Mouse (Mus musculus) E14TG2a.4 (cell line): Measurements from ENCODE around the gene Nup50.

Experiments used
- H3K27me3 ChIP-seq: 2 replicates; pipeline ENCODE4 v1.6.1; 2014; ENCODE audit warnings: low read length, control low read depth; ENCODE audit not compliant: insufficient read depth
- H3K36me3 ChIP-seq: 2 replicates; pipeline ENCODE4 v1.6.1; 2014; ENCODE audit warnings: low read length, control low read depth; ENCODE audit not compliant: insufficient read depth
- H3K4me1 ChIP-seq: replicated peaks from 2 replicates; pipeline ENCODE4 v1.6.1; 2014; ENCODE audit warnings: low read depth, low read length, control low read depth
- H3K4me3 ChIP-seq: replicated peaks from 2 replicates; pipeline ENCODE4 v1.5.1; 2014; ENCODE audit warnings: mild to moderate bottlenecking, low read length
- H3K9me3 ChIP-seq: 2 replicates; pipeline ENCODE4 v1.6.1; 2014; ENCODE audit warnings: low read length, control low read depth
- CTCF ChIP-seq: conservative IDR thresholded peaks from 2 replicates; pipeline ENCODE4 v1.5.1; 2014; ENCODE audit warnings: low read length
- NANOG ChIP-seq: IDR thresholded peaks from 2 replicates; pipeline ENCODE4 v1.6.1; 2014; ENCODE audit warnings: borderline replicate concordance, low read length, mixed read lengths
- POU5F1 ChIP-seq: IDR thresholded peaks from 2 replicates; pipeline ENCODE4 v1.6.1; 2014; ENCODE audit warnings: low read length, borderline replicate concordance

The Nup50 gene

DNA sequence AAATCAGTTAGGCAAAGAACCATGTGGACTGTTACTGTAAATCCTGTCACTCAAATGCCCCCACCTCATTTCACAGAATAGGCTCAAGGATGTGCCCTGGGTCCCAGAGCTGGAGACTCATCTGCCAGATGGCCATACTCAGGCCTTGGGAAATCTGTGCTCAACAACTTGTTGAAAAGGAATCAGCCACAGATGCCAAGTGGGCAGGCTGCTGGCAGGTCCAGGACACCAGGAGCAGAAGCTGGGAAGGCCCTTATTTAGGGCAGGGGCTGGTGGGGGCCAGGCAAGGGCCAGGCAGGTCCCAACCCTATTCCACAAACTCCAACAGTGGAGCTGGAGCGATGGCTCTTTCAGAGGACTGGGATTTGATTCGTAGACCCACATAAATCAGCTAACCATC lies 39.3 kb downstream of the Nup50 start:
- Histone ChIP-seq H3K4me3 (no peak overlapping the region), H3K9me3 (no peaks in the 10 kb centered on the region), H3K36me3 (peaks cover 15% of the 10 kb centered on the region), H3K27me3 (no peaks in the 10 kb centered on the region), H3K4me1 (peaks cover 5% of the 10 kb centered on the region)
- TF ChIP-seq CTCF (no peak), NANOG (no peak), POU5F1 (no peak)

DNA sequence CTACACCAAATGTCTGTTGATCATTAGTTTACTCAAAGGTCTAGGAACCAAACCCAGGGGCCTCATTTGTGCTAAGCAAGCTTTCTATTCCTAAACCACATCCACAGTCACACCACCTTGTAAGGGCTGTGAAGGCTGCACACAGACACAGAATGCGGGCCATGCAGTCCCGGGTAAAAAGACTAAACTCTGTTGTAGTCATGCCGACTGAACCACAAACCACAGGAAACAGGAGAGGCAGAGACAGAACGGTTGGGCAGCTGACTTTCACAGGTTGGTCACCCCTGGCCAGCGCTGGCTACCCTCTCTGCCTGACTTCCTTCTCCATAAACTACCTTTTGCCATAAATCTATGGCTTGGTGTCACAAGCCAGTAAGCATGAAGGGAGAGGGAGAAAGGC lies 41.6 kb downstream of the Nup50 start:
- Histone ChIP-seq H3K4me3 (no peak overlapping the region), H3K9me3 (no peaks in the 10 kb centered on the region), H3K4me1 (peaks cover 5% of the 10 kb centered on the region), H3K36me3 (no peaks in the 10 kb centered on the region), H3K27me3 (no peaks in the 10 kb centered on the region)
- TF ChIP-seq NANOG (no peak), POU5F1 (no peak), CTCF (no peak)

DNA sequence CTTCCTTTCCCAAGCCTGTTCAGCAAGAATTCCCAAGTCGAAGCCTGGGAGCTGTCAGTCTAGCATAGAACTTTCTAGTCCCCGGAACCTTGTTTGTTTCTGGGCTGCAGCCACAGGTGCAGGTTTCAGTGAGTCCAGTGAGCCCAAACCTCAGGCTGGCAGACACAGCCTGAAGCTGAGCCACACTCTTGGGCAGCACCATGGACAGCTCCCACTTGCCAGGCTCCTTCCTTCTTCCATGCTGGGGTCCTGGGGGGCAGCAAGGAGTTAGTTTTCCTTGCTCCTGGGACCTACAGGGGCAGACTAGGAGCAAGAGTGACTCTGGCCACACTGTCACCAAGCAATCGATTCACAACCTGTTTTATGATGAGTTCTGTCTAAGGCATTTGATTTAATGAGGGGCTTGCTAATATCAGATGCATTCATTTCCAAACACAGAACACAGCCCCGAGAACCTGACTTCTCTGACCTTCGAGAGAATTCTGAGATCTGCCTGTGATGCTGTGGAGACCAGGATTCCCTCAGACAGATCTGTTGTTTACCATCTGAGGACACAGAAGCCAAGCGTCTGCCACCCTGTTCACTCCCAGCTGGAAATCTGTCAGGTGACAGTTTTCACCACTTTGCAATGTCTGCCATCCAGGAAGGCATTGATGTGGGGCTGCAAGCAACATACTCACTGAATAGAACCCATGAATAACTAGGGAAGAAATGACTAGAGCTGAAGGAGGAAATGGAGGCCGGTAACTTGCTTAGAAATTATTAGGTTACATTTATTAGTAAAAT lies 42.6 kb downstream of the Nup50 start:
- Histone ChIP-seq H3K36me3 (no peaks in the 10 kb centered on the region), H3K27me3 (no peaks in the 10 kb centered on the region), H3K4me1 (peaks cover under 1% of the 10 kb centered on the region), H3K9me3 (no peaks in the 10 kb centered on the region), H3K4me3 (no peak overlapping the region)
- TF ChIP-seq NANOG (no peak), POU5F1 (no peak), CTCF (no peak)

DNA sequence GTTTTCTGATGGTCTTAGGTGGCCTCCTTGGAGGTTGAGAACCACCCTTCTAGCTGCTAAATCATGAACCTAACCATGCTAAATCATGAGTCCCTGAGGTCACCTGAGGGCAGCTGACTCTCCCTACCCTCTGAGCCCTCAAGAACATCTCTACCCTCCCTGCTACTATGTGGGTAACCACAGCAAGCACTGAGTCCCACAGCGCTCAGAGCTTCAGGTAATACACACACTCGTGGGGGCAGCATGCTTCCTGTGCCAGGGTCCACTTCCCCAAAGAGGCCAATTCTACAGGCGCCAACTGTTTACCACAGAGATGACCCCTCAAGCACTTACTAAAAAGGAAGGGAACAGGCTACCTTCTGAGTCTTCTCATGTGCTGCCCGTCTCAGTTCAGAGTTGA lies 45.3 kb downstream of the Nup50 start:
- no peaks in the 10 kb centered on the region for H3K4me1 ChIP-seq
- no peaks in the 10 kb centered on the region for H3K36me3 ChIP-seq
- H3K4me3 ChIP-seq, result no peak overlapping the region
- no peaks in the 10 kb centered on the region for H3K9me3 ChIP-seq
- TF ChIP-seq CTCF (no peak), POU5F1 (no peak), NANOG (no peak)
- no peaks in the 10 kb centered on the region for H3K27me3 ChIP-seq

DNA sequence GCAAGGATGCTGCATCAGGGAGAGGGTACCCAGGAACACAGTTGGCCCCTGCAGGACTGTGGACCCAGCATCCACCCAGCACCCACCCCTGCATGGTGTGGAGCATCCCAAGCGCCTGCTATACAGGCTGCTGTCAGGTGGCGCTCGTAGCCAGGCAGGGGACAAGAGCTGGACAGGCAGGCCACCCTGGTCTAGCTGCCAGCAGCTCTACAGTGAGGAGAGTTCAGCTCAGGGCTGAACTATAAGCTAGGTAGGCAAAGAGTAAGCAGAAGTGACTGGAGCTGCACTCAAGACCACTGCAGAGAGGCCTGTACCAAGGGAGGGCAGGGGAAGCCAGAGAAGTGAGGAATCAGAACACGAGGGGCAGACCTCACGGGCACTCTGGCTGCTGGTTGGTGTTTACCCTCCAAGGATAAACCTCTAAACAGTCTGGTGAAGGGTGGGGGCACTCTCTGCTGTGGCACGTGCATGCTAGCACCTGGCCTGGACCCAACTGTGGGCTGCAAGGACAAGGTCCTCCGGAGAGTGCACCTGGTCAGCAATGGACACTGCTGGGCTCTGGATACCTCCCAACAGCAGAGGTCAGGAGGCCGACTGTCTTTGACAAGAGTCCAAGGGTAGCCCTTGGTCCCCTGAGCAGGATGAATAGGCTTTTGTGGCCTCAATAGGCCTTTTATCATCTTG lies 49.8 kb downstream of the Nup50 start:
- Histone ChIP-seq H3K4me1 (peaks cover 13% of the 10 kb centered on the region; the same call in 1 of the 2 replicates), H3K9me3 (no peaks in the 10 kb centered on the region), H3K36me3 (no peaks in the 10 kb centered on the region), H3K27me3 (no peaks in the 10 kb centered on the region), H3K4me3 (no peak overlapping the region)
- TF ChIP-seq POU5F1 (no peak), CTCF (no peak), NANOG (no peak)

DNA sequence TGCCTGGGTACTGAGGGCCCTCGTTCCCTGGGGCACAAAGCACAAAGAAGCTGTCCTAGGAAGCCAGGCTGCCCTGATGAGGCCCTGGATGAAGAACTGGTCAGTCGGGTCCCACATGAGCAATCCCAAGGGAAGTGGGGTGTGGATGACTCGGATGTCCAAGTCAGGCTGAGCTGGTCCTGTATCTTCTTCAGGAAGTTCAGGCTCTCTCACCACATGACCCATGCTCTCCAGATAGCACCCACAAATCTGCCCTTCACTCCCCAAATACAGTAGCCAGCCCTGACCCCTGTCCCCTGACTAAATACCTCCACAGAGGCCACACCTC lies 50.3 kb downstream of the Nup50 start:
- Histone ChIP-seq H3K4me1 (peaks cover 13% of the 10 kb centered on the region; the same call in 1 of the 2 replicates), H3K9me3 (no peaks in the 10 kb centered on the region), H3K4me3 (no peak overlapping the region), H3K27me3 (no peaks in the 10 kb centered on the region), H3K36me3 (no peaks in the 10 kb centered on the region)
- no peak for TF ChIP-seq CTCF
- no peak for TF ChIP-seq NANOG
- no peak for TF ChIP-seq POU5F1

DNA sequence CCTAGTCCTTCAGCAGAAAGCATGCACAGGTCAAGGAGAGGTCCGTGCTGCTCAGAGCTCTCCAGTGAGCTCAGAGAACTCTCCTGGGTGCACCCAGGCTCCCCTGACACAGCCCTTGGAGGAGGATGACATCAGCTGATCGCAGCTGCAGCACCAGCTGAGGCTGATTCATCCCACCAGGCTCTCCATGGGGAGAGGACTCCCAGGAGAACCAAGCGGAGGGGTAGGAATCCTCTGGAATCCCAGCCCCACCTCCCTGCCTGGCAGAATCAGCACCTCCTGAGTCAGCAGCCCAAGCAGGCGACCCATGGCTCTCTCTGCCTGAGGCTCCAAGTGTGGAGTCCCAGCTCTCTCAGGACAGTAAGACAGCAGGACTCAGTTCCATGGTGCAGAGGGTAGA lies 52.5 kb downstream of the Nup50 start:
- no peak for TF ChIP-seq NANOG
- TF ChIP-seq POU5F1, result no peak
- TF ChIP-seq CTCF, result no peak
- H3K36me3 ChIP-seq, result no peaks in the 10 kb centered on the region
- H3K4me3 ChIP-seq, result no peak overlapping the region
- H3K4me1 ChIP-seq, result peaks cover 13% of the 10 kb centered on the region; the same call in 1 of the 2 replicates
- H3K27me3 ChIP-seq, result no peaks in the 10 kb centered on the region
- H3K9me3 ChIP-seq, result no peaks in the 10 kb centered on the region

DNA sequence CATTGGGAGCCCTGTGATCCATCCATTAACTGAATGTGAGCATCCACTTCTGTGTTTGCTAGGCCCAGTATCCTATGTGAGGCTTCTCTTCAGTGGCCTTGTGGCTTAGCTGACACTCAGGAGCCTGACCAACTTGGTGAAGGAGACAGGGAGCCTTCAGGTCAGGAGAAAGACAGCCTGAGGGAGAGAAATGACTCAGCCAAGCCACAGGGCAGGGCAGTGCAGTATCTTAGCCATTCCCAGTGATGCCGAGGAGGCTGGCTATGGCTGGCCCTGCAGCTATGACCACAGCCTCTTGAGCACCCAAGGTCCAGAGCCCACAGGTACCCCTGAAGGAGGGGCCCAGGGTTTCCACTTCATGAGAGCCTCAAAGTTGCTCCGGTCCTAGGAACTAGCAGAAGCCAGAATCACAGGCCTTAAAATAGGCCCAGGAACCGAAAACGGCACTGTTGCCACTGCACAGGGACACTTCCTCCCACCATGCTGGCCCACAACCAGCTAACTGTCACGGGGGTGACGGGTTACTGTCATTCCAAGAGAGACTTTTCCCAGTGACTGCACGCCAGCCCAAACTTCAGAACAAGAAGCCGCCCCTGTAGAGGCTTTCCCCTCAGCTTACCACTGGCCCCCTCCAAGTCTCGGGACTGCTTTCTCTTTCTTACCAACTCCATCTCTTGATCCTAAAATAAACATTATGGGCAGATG lies 58.5 kb downstream of the Nup50 start:
- Histone ChIP-seq H3K36me3 (peaks cover 5% of the 10 kb centered on the region; the same call in 1 of the 2 replicates), H3K4me1 (peaks cover 24% of the 10 kb centered on the region), H3K27me3 (peaks cover 14% of the 10 kb centered on the region), H3K4me3 (no peak overlapping the region), H3K9me3 (no peaks in the 10 kb centered on the region)
- TF ChIP-seq NANOG (no peak), CTCF (no peak), POU5F1 (no peak)
